Mouse (Mus musculus) mammary gland, adult 2 months (tissue): ENCODE measurements around the gene Pcnx. TPM values are rescaled to one million over a fixed set of nuclear protein-coding genes. Genes with fewer than 3 reads are reported as not detected.

Source experiments
- polyA plus RNA-seq: library from polyadenylated mRNA; depleted of rRNA; stranded (reverse); fragments of >200 nt; gene quantifications from 2 replicates; pipeline ENCODE4 v1.2.3, GENCODE M21; 2012; ENCODE audit warnings: low replicate concordance; rRNA removed

The Pcnx gene
- polyA plus RNA-seq = 21.3 and 25.3 TPM in 2 replicates

GRCm38 (mm10) chr12:81859351-81860307, at the start of gene Pcnx:
Pcnx (plus strand) TSS chr12:81860023.

Other genes with a start within 250 kb of the Pcnx start
- 1.2 and 2.4 TPM in 2 replicates for gene Ttc9, start 228.8 kb upstream of the Pcnx start, polyA plus RNA-seq
- 1.3 and 2.1 TPM in 2 replicates for gene Map3k9, start 78.8 kb upstream of the Pcnx start, polyA plus RNA-seq